Mouse (Mus musculus): ENCODE data around the gene Ifi204. TPM values are rescaled to one million over a fixed set of nuclear protein-coding genes. Genes with fewer than 3 reads are reported as not detected.
"Not testable (repeated sequence)": the region's sequence is repeated elsewhere in the genome, so short reads cannot be mapped to it uniquely, and the experiment has no call there.

The Ifi204 gene
- polyA plus RNA-seq (2015; fragmentation: Nextera tagmentation; extraction: Ambion mirVana), result 0.62 and 0.77 TPM in 2 replicates

DNA sequence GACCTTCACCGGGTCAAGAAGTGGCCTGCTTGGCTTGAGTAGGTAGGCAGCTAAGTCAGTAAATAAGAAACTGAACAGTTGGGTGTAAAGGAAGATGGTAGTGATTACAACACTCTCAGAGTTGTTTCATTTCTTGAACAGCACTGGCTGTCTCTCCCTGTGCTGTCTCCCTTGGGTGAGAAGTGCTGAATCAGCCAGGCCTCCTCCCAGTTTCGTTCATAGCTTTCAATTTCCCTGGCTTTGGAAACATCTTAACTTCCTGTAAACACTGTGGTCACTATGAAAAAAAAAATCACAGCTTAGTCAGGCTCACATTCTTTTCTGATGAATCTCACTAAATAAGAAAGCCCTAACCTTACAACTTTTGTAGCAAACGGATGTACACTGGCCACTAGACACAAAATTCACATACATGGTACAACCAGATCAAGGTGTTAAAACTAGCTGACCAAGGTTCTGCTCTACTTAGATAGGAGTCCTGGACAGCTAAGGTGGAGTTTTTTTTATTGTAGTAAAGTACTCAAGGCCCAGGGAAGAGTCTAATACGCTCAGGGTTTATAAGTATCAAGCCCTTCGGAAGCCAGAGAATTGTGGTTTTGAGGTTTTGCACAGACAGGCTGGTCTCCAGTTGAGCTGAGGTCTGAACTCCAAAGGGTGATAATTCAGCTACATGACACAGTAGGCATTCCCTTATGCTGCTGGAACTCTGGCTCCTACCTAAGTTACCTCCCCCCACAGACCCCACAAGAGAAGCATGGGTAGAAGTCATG is at the start of gene Ifi204:
Ifi204 (minus strand) TSS at position 96 of the 770 bp plus-strand sequence.
- H3K36me3 ChIP-seq; H3K27ac ChIP-seq; H3K27me3 ChIP-seq; H3K9ac ChIP-seq (replicated peaks); H3K9me3 ChIP-seq; H3K4me2 ChIP-seq (replicated peaks); H3K4me3 ChIP-seq (replicated peaks); ATAC-seq; H3K4me1 ChIP-seq (replicated peaks): not testable (repeated sequence)
- WGBS, result 93% methylated on average over 5 of the region's 5 CpGs

DNA sequence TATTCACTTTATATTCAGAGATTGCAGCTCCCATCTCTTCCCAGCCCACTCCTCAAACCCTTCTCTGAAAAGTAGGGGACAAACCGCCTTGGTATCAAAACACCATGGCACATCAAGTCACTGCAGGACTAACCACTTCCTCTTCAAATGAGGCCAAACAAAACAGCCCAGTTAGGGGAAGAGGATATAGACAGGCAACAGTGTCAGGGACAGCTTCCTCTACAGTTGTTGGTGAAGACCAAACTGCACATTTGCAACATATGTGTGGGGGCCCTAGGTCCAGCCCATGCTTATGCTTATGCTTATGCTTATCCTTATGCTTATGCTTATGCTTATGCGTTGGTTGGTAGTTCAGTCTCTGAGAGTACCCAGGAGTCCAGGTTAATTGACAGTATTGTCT is 42.6 kb upstream of the Ifi204 start:
- not testable (repeated sequence) for ATAC-seq, H3K9me3 ChIP-seq
- WGBS, result 93% methylated on average over 2 of the region's 2 CpGs

DNA sequence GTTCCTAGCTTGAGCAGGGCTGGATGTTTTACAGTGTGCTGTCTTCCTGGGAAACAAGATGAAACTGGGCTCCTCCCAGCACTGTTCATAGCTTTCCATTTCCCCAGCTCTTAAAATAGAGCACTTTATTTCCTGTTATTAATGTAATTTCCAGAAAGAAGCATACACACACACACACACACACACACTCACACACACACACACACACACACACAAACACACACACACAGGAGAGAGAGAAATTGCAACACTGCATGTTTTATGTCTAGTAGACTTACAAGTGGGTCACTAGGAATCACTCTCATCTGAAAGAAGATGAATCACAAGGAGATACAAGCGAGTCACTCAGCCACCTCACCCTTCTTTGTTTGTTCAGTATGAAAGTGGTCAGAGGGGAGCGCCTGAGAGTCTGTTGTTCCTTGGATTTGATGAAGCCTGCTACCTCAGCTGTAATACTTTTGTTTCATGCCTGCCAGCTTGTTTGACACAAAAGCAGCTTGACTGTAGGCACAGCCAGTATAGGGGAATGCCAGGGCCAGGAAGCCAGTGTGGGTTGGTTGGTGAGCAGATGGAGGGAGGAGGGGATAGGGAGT is 36.0 kb upstream of the Ifi204 start:
- not testable (repeated sequence) for H3K4me3 ChIP-seq (replicated peaks); H3K4me1 ChIP-seq (replicated peaks); H3K27ac ChIP-seq; H3K4me2 ChIP-seq (replicated peaks); H3K9ac ChIP-seq (replicated peaks); ATAC-seq; H3K36me3 ChIP-seq; H3K9me3 ChIP-seq; H3K27me3 ChIP-seq
- 54% methylated on average over 2 of the region's 2 CpGs for WGBS

More for the DNA sequence above, 42.6 kb upstream of the Ifi204 start:
- not testable (repeated sequence) for H3K4me3 ChIP-seq (replicated peaks); H3K27me3 ChIP-seq; H3K4me2 ChIP-seq (replicated peaks); H3K4me1 ChIP-seq (replicated peaks); H3K9ac ChIP-seq (replicated peaks); H3K27ac ChIP-seq; H3K36me3 ChIP-seq

DNA sequence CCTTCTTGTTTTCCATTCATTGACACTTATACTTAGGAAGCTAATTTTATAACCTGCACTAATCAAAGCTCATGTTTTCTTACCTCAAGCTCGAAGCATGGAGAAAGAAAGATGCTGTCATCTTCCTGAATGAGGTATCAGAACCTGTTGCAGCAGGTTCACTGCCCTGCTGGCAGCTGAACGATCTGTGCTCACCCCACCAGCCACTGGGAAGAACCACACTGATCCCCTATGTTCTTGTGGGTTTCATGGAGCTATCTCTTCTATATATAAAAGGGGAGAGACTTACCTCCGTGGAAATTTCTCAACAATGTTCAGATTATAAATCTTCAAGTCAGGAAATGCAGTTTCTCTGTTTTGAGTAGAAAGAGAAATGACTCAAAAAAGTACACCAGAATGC is 35.5 kb upstream of the Ifi204 start:
- not testable (repeated sequence) for ATAC-seq; H3K27ac ChIP-seq; H3K27me3 ChIP-seq; H3K9me3 ChIP-seq; H3K9ac ChIP-seq (replicated peaks); H3K4me3 ChIP-seq (replicated peaks); H3K36me3 ChIP-seq; H3K4me2 ChIP-seq (replicated peaks); H3K4me1 ChIP-seq (replicated peaks)
- WGBS, result 78% methylated on average over 3 of the region's 3 CpGs

DNA sequence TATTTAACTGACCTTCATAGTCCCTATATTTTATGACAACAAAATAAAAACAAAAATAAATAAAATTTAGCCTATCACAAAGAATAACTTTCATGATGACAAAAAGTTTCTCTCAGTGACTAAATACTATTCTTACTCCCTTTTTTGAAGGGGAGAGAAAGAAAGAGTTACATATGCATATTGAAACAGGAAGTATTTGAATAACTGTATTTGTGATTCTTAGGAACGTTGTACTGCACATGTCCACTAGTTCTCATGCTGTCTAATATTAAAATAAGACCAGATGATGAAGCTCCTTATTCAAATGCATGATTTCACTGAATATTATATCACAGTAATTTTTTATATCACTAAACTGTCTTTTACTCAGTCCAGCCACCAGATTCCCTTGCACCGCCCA is 35.0 kb upstream of the Ifi204 start:
- WGBS, result 91% methylated on average over 2 of the region's 2 CpGs
- not testable (repeated sequence) for H3K4me1 ChIP-seq (replicated peaks); H3K9me3 ChIP-seq; H3K4me3 ChIP-seq (replicated peaks); H3K36me3 ChIP-seq; H3K9ac ChIP-seq (replicated peaks); H3K27ac ChIP-seq; H3K27me3 ChIP-seq; ATAC-seq; H3K4me2 ChIP-seq (replicated peaks)

DNA sequence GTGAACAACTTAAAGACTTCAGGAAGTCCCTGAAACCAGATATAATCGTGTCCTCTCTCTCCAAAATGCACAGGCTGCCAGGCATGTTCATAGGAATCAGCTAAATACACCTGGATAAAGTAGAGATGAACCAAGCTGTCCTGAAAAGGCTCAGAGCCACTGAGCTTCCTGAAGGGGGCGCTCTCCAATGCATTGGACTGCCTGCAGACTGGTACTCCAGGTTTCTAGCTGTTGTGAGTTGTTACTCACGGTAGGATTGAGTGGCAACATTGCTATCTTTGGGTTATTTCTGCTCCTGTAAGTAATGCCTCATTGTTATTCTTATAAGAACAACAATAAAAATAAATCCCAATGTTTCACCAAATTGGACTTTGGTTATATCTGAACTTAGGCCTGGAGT is 6.7 kb upstream of the Ifi204 start:
- ATAC-seq; H3K36me3 ChIP-seq; H3K9ac ChIP-seq (replicated peaks); H3K9me3 ChIP-seq; H3K4me3 ChIP-seq (replicated peaks); H3K4me1 ChIP-seq (replicated peaks); H3K27ac ChIP-seq; H3K27me3 ChIP-seq; H3K4me2 ChIP-seq (replicated peaks): not testable (repeated sequence)
- WGBS, result 76% methylated on average over 2 of the region's 3 CpGs

DNA sequence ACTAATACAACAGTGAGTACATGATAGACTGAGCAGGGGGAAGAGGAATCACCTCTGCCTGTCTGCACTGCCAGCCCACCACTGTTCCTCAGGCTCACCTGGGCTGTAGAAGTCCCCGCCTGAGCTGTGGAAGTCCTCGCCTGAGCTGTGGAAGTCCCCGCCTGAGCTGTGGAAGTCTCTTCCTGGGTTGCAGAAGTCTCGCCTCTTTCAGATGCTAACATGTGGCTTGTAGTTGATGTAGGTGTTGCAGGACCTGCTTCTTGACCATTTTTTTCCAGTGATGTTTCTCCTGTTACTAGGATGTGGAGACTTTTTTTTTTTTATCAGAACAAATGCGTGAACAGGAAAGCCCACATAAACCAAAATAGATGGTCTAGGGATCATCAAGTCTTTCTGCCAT is 6.7 kb downstream of the Ifi204 start:
- not testable (repeated sequence) for ATAC-seq; H3K4me3 ChIP-seq (replicated peaks); H3K27me3 ChIP-seq; H3K36me3 ChIP-seq; H3K4me2 ChIP-seq (replicated peaks); H3K27ac ChIP-seq; H3K9me3 ChIP-seq; H3K9ac ChIP-seq (replicated peaks); H3K4me1 ChIP-seq (replicated peaks)
- WGBS, result 92% methylated on average over 5 of the region's 5 CpGs

DNA sequence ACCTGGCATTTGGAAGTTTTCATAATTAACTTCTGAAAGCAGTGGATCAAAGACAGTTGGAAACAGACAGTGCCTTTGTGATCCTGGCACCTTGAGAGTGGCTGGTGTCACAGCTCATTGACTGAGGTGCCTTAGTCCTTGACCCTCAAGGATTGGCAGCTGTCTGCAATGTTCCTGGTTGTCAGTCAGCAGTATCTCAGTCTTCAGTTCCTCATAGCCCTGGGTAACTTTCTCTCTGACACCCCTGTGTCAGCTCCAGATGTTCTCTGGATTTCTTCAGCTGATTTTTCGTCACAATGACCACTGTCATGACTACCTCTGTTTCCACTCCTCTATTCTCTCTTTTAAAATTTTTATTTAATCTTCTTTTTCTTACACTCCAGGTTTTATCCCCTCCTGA is 24.5 kb downstream of the Ifi204 start:
- 75% methylated on average over 1 of the region's 1 CpGs for WGBS
- ATAC-seq, result no peak
- Histone ChIP-seq H3K27ac (no peak overlapping the region), H3K4me3 (replicated peaks) (no peak overlapping the region), H3K9me3 (no peaks in the 10 kb centered on the region), H3K4me2 (replicated peaks) (no peak overlapping the region), H3K4me1 (replicated peaks) (no peaks in the 10 kb centered on the region), H3K36me3 (no peaks in the 10 kb centered on the region), H3K27me3 (no peaks in the 10 kb centered on the region), H3K9ac (replicated peaks) (no peak overlapping the region)

DNA sequence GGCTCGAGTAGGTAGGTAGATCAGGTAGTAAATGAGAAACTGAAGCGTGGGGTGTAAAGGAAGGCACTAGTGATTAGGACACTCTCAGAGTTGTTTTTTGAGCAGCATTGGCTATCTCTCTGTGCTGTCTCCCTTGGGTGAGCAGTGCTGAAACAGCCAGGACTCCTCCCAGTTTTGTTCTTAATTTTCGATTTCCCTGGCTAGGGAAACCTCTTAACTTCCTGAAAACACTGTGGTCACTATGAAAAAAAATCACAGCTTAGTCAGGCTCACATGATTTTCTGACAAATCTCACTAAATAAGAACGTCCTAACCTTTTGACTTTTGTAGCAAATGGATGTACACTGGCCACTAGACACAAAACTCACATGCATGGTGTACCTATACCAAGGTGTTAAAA is 25.1 kb downstream of the Ifi204 start, which contains the start of gene Ifi207:
Ifi207 (minus strand) TSS at position 92 of the 400 bp plus-strand sequence.
- ATAC-seq, result no peak
- Histone ChIP-seq H3K27ac (no peak within 1 kb of the TSS), H3K4me3 (replicated peaks) (no peak within 1 kb of the TSS), H3K9ac (replicated peaks) (no peak within 1 kb of the TSS), H3K36me3 (no peaks in the 10 kb centered on the region), H3K4me2 (replicated peaks) (no peak within 1 kb of the TSS), H3K9me3 (no peaks in the 10 kb centered on the region), H3K4me1 (replicated peaks) (no peaks in the 10 kb centered on the region), H3K27me3 (no peaks in the 10 kb centered on the region)
- 81% methylated on average over 4 of the region's 4 CpGs for WGBS

DNA sequence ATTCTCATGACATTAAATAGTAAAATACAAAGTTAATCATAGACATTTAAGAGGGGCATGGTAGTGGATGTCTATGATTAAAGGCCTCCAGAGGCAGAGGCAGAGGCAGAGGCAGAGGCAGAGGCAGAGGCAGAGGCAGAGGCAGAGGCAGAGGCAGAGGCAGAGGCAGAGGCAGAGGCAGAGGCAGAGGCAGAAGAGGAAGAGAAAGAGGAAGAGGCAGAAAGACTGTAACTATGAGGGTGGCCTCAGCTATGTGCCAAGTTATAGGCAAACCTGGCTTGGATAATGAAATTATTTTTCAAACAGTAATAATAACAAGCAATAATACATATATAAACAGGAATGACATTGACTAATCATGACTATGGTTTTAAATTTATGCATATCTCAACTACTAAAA is 26.2 kb downstream of the Ifi204 start:
- Histone ChIP-seq H3K4me3 (replicated peaks) (no peak overlapping the region), H3K4me2 (replicated peaks) (no peak overlapping the region), H3K9me3 (no peaks in the 10 kb centered on the region), H3K9ac (replicated peaks) (no peak overlapping the region), H3K36me3 (no peaks in the 10 kb centered on the region), H3K4me1 (replicated peaks) (no peaks in the 10 kb centered on the region), H3K27me3 (no peaks in the 10 kb centered on the region), H3K27ac (no peak overlapping the region)
- no peak for ATAC-seq

DNA sequence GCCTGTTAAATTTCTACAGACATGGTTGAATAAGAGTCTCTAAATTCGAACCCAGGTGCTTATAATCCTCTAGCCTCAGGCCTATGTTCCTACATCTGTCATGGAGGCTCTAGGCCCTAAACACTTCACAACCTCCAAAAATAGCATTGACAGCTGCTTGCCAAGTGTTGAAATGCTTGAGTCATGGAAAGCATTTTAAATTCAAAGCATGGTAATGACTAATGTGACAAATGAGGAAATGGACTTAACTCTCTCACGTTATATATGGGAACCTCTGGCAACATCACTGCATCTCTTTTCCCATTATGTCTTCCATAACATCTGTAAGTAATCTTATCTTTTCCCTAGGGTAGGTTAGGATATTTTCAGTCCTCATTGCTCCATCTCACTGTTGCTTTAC is 29.8 kb downstream of the Ifi204 start:
- 83% methylated on average over 2 of the region's 2 CpGs for WGBS
- Histone ChIP-seq H3K4me3 (replicated peaks) (no peak overlapping the region), H3K4me2 (replicated peaks) (no peak overlapping the region), H3K27me3 (no peaks in the 10 kb centered on the region), H3K9me3 (no peaks in the 10 kb centered on the region), H3K27ac (no peak overlapping the region), H3K36me3 (no peaks in the 10 kb centered on the region), H3K4me1 (replicated peaks) (no peaks in the 10 kb centered on the region), H3K9ac (replicated peaks) (no peak overlapping the region)
- no peak for ATAC-seq

DNA sequence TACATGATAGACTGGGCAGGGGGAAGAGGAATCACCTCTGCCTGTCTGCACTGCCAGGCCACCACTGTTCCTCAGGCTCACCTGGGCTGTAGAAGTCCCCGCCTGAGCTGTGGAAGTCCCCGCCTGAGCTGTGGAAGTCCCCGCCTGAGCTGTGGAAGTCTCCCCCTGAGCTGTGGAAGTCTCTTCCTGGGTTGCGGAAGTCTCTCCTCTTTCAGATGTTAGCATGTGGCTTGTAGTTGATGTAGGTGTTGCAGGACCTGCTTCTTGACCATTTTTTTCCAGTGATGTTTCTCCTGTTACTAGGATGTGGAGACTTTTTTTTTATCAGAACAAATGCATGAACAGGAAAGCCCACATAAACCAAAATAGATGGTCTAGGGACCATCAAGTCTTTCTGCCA is 31.7 kb downstream of the Ifi204 start:
- H3K9me3 ChIP-seq; H3K4me1 ChIP-seq (replicated peaks); H3K4me3 ChIP-seq (replicated peaks); ATAC-seq; H3K9ac ChIP-seq (replicated peaks); H3K27ac ChIP-seq; H3K27me3 ChIP-seq; H3K4me2 ChIP-seq (replicated peaks); H3K36me3 ChIP-seq: not testable (repeated sequence)
- 94% methylated on average over 4 of the region's 4 CpGs for WGBS

DNA sequence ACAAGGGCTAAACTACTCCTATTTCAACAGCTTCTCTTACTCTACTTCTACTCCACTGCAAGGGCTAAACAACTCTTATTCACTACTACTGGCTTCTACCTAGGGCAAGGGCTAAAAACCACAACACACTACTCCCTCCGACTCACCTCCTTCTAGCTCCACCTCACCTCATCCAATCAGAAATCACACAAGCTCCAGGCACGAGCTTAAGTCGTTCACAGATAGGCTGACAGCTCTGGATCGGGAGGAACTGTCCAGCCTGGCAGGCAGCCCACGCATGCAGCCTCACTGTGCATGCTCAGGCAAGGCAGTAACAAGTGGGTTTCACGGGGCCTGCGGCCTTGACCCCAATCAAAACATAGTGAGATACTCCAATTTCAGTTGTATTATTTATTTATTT is 33.5 kb downstream of the Ifi204 start:
- H3K9ac ChIP-seq (replicated peaks), result no peak overlapping the region
- no peaks in the 10 kb centered on the region for H3K27me3 ChIP-seq
- H3K4me3 ChIP-seq (replicated peaks), result no peak overlapping the region
- no peak for ATAC-seq
- H3K9me3 ChIP-seq, result no peaks in the 10 kb centered on the region
- H3K4me1 ChIP-seq (replicated peaks), result no peaks in the 10 kb centered on the region
- H3K27ac ChIP-seq, result no peak overlapping the region
- H3K4me2 ChIP-seq (replicated peaks), result no peak overlapping the region
- no peaks in the 10 kb centered on the region for H3K36me3 ChIP-seq
- 48% methylated on average over 7 of the region's 7 CpGs for WGBS
